Mouse (Mus musculus): ENCODE measurements around the gene Tuba1c. TPM values are rescaled to one million over a fixed set of nuclear protein-coding genes. Genes with fewer than 3 reads are reported as not detected.

Tuba1c gene
- polyA plus RNA-seq, 1 experiment, result 294 TPM

DNA sequence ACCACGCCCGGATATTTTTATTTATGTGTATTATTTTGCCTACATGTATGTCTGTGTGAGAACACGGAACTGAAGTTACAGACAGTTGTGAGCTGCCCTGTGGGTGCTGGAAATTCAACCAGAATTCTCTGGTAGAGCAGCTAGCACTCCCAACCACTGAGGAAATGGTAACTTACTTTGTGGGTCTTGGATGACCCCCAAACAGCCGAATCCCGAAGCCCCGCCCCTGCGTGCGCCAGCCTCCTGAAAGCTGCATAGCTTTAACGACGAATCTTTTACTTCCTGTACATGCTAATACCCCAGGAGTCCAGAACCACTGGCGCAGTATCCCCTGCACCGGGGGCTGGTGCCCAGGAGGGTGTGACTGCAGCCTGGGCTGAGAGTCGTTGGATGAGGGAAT lies 4.3 kb upstream of the Tuba1c start:
- Histone ChIP-seq H3K27ac (ENCODE audit: control insufficient read depth, insufficient read depth, low read length) (no peak overlapping the region), H3K4me1 (replicated peaks; ENCODE audit: control insufficient read depth, insufficient read depth, low read length) (peaks cover 5% of the 10 kb centered on the region), H3K4me3 (ENCODE audit: control insufficient read depth, insufficient read depth, low read length) (no peak overlapping the region), H3K27me3 (ENCODE audit: control insufficient read depth, insufficient read depth, low read length) (no peaks in the 10 kb centered on the region), H3K36me3 (ENCODE audit: control insufficient read depth, insufficient read depth, low read length) (no peaks in the 10 kb centered on the region)
- TF ChIP-seq CTCF (IDR thresholded peaks at IDR 0.05; ENCODE audit: borderline replicate concordance, control insufficient read depth, extremely low read depth, insufficient read depth, low read length, poor library complexity) (no peak), POLR2A (IDR thresholded peaks at IDR 0.05; ENCODE audit: control insufficient read depth, extremely low read depth, insufficient read depth, low read length, poor library complexity) (no peak)
- no peak for DNase-seq
- 54% methylated on average over 13 of the region's 13 CpGs for WGBS

DNA sequence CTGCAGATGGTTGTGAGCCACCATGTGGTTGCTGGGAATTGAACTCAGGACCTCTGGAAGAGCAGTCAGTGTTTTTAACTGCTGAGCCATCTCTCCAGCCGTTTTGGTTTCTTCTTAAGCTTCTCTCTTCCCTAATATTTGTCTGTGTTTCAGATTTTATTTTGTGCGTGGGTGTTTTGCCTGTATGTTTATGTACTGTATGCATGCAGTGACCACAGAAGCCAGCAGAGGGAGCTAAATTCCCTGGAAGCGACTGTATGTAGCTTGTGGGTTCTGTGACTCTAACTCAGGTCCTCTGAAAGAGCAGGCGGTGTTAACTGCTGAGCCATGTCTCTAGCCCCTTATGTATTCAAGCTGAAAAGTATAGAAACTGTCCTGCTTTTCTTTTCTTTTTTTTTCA lies 3.4 kb upstream of the Tuba1c start:
- Histone ChIP-seq H3K4me3 (ENCODE audit: control insufficient read depth, insufficient read depth, low read length) (no peak overlapping the region), H3K4me1 (replicated peaks; ENCODE audit: control insufficient read depth, insufficient read depth, low read length) (peaks cover 9% of the 10 kb centered on the region)
- WGBS, result 57% methylated on average over 4 of the region's 4 CpGs

DNA sequence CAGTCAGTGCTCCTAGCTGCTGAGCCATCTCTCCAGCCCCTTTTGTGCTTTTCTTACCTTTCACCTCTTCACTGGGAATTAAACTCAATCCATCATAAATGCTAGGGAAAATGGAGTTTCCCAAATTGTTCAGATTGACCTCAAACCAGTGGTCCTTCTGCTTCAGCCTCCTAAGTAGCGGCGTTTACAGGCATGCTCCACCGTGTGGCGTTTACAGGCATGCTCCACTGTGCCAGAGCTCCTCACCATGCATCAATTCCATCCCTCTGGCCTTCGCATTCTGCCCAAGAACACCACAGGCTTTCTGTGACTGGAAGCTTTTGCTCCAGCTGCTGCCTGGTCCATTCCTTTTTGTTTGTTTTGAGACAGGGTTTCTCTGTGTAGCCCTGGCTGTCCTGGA lies 2.6 kb upstream of the Tuba1c start:
- WGBS, result 92% methylated on average over 5 of the region's 5 CpGs
- TF ChIP-seq CTCF (IDR thresholded peaks at IDR 0.05; ENCODE audit: borderline replicate concordance, control insufficient read depth, extremely low read depth, insufficient read depth, low read length, poor library complexity) (no peak), POLR2A (IDR thresholded peaks at IDR 0.05; ENCODE audit: control insufficient read depth, extremely low read depth, insufficient read depth, low read length, poor library complexity) (no peak)
- Histone ChIP-seq H3K4me3 (ENCODE audit: control insufficient read depth, insufficient read depth, low read length) (no peak overlapping the region), H3K27me3 (ENCODE audit: control insufficient read depth, insufficient read depth, low read length) (no peaks in the 10 kb centered on the region), H3K4me1 (replicated peaks; ENCODE audit: control insufficient read depth, insufficient read depth, low read length) (peaks cover 14% of the 10 kb centered on the region), H3K27ac (ENCODE audit: control insufficient read depth, insufficient read depth, low read length) (no peak overlapping the region), H3K36me3 (ENCODE audit: control insufficient read depth, insufficient read depth, low read length) (no peaks in the 10 kb centered on the region)
- DNase-seq, result no peak

More for the DNA sequence above, 3.4 kb upstream of the Tuba1c start:
- no peaks in the 10 kb centered on the region for H3K36me3 ChIP-seq (ENCODE audit: control insufficient read depth, insufficient read depth, low read length)
- H3K27ac ChIP-seq (ENCODE audit: control insufficient read depth, insufficient read depth, low read length), result no peak overlapping the region
- peak; percentile 35 for DNase-seq
- H3K27me3 ChIP-seq (ENCODE audit: control insufficient read depth, insufficient read depth, low read length), result no peaks in the 10 kb centered on the region
- TF ChIP-seq POLR2A (IDR thresholded peaks at IDR 0.05; ENCODE audit: control insufficient read depth, extremely low read depth, insufficient read depth, low read length, poor library complexity) (no peak), CTCF (IDR thresholded peaks at IDR 0.05; ENCODE audit: borderline replicate concordance, control insufficient read depth, extremely low read depth, insufficient read depth, low read length, poor library complexity) (no peak)

DNA sequence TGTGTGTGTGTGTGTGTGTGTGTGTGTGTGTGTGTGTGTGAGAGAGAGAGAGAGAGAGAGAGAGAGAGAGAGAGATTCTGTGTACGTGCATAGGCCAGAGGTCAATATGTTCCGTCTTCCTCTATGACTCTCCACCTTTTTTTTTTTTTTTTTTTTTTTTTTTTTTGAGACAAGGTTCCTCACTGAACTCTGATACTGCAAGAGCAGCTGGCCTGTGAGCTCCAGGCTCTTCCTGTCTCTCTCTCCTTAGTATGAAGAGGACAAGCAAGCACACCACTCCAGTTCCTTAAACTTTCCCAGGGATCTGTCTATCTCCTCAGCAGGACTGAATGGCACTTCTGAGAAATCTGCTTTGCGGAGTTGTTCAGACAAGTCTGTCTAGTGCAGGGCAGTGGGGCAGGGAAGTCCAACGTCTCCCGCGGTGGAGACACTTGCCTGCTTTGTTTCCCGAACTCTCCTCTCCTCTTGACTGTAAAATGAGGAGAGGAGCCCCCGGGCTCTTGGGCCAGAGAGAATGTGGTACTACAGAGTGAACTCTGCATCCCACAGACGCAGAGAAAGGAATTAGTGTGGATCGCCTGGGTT lies 725 bp upstream of the Tuba1c start:
- DNase-seq, result no peak
- 4% methylated on average over 10 of the region's 10 CpGs for WGBS
- no peaks in the 10 kb centered on the region for H3K36me3 ChIP-seq (ENCODE audit: control insufficient read depth, insufficient read depth, low read length)
- no peaks in the 10 kb centered on the region for H3K27me3 ChIP-seq (ENCODE audit: control insufficient read depth, insufficient read depth, low read length)
- peaks cover 21% of the 10 kb centered on the region for H3K4me1 ChIP-seq (replicated peaks; ENCODE audit: control insufficient read depth, insufficient read depth, low read length)
- no peak for TF ChIP-seq POLR2A (IDR thresholded peaks at IDR 0.05; ENCODE audit: control insufficient read depth, extremely low read depth, insufficient read depth, low read length, poor library complexity)
- no peak for TF ChIP-seq CTCF (IDR thresholded peaks at IDR 0.05; ENCODE audit: borderline replicate concordance, control insufficient read depth, extremely low read depth, insufficient read depth, low read length, poor library complexity)
- peak overlapping the region; percentile 27; the same call in 1 of the 2 replicates for H3K27ac ChIP-seq (ENCODE audit: control insufficient read depth, insufficient read depth, low read length)
- H3K4me3 ChIP-seq (ENCODE audit: control insufficient read depth, insufficient read depth, low read length), result peak overlapping the region; percentile 63

GRCm38 (mm10) chr15:99030585-99031387 lies 1.1 kb downstream of the Tuba1c start:
- H3K4me1 ChIP-seq (replicated peaks; ENCODE audit: control insufficient read depth, insufficient read depth, low read length), result peaks cover 21% of the 10 kb centered on the region
- 2% methylated on average over 26 of the region's 26 CpGs for WGBS
- peak; percentile 27 for DNase-seq

GRCm38 (mm10) chr15:99031388-99031675 lies 1.6 kb downstream of the Tuba1c start:
- Histone ChIP-seq H3K36me3 (ENCODE audit: control insufficient read depth, insufficient read depth, low read length) (peaks cover 19% of the 10 kb centered on the region), H3K4me3 (ENCODE audit: control insufficient read depth, insufficient read depth, low read length) (peak overlapping the region; percentile 13; the same call in 1 of the 2 replicates), H3K27ac (ENCODE audit: control insufficient read depth, insufficient read depth, low read length) (no peak overlapping the region), H3K27me3 (ENCODE audit: control insufficient read depth, insufficient read depth, low read length) (no peaks in the 10 kb centered on the region), H3K4me1 (replicated peaks; ENCODE audit: control insufficient read depth, insufficient read depth, low read length) (peaks cover 21% of the 10 kb centered on the region)
- DNase-seq, result no peak
- TF ChIP-seq POLR2A (IDR thresholded peaks at IDR 0.05; ENCODE audit: control insufficient read depth, extremely low read depth, insufficient read depth, low read length, poor library complexity), result no peak
- TF ChIP-seq CTCF (IDR thresholded peaks at IDR 0.05; ENCODE audit: borderline replicate concordance, control insufficient read depth, extremely low read depth, insufficient read depth, low read length, poor library complexity), result no peak
- 84% methylated on average over 4 of the region's 4 CpGs for WGBS

More at GRCm38 (mm10) chr15:99030585-99031387, 1.1 kb downstream of the Tuba1c start:
- Histone ChIP-seq H3K27me3 (ENCODE audit: control insufficient read depth, insufficient read depth, low read length) (no peaks in the 10 kb centered on the region), H3K4me3 (ENCODE audit: control insufficient read depth, insufficient read depth, low read length) (peak overlapping the region; percentile 63), H3K27ac (ENCODE audit: control insufficient read depth, insufficient read depth, low read length) (no peak overlapping the region), H3K36me3 (ENCODE audit: control insufficient read depth, insufficient read depth, low read length) (peaks cover 14% of the 10 kb centered on the region)
- TF ChIP-seq CTCF (IDR thresholded peaks at IDR 0.05; ENCODE audit: borderline replicate concordance, control insufficient read depth, extremely low read depth, insufficient read depth, low read length, poor library complexity) (no peak), POLR2A (IDR thresholded peaks at IDR 0.05; ENCODE audit: control insufficient read depth, extremely low read depth, insufficient read depth, low read length, poor library complexity) (no peak)

Data from thymus, adult 2 months (tissue).